Mouse (Mus musculus): ENCODE measurements around the gene Gm10697.
"Not testable (repeated sequence)": the region's sequence is repeated elsewhere in the genome, so short reads cannot be mapped to it uniquely, and the experiment has no call there.

The Gm10697 gene

GRCm38 (mm10) chr3:94072544-94072943 is at the start of gene Gm10697:
Gene Gm10697, minus strand, starts transcription at chr3:94072644.
- DNase-seq: not testable (repeated sequence)

DNA sequence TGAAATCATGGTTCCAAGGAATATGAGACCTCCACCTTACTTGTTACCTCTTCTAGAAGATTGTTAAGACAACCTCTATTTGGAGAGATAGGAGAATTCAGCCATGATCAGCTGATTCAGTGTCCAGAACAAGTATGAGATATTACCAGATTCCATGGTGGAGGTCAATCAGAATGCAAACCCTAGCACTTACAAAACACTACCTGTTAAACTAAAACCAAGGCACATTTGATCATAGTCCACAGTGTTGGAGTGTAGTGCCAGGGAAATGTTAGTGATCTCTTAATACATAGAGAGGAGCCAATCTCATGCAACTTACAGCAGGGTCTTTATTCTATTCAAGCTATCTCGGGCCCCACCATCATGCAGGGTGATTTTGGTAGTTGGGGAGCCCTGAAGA is 42.6 kb upstream of the Gm10697 start:
- not testable (repeated sequence) for DNase-seq

DNA sequence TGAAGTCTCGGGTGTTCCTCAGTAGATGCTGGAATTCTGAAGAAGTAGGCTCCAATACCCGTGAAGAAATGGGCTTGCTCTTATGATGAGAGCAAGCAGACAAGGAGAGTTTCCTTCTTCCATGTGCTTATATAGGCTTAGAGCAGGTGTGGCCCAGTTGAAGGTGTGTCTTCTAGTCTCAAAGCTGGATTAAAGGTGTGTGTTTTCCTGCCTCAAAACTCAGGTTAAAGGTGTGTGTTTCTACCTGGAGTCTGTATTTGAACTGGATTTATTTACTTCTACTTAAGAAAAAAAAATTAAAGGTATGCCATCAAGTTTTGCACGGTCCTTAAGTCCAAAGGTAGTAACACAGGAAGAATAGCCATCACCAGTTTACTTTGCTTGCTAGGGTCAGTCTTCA is 17.7 kb downstream of the Gm10697 start, which contains the start of gene Gm9125:
Gm9125 (minus strand) TSS at position 101 of the 400 bp plus-strand sequence.
- DNase-seq: not testable (repeated sequence)

GRCm38 (mm10) chr3:94049566-94050121 is 22.8 kb downstream of the Gm10697 start:
- DNase-seq: not testable (repeated sequence)

DNA sequence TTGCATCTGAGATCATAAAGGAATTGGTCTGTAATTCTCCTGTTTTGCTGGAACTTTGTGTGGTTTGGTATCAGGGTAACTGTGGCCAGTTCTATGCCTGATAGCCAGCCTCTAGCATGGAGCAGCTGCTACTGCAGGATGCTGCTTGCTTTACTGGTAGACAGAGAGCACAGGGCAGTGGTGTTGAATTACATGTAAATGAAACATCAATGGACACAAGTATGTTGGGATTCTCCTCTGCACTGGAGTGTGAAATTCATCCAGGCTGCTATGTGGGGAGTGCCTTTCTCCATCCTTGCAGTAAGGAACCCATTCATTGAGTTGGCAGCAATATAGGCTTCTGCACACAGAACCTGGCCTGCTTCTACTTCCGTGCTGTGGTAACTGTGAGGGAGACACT is 34.2 kb downstream of the Gm10697 start:
- DNase-seq: not testable (repeated sequence)

DNA sequence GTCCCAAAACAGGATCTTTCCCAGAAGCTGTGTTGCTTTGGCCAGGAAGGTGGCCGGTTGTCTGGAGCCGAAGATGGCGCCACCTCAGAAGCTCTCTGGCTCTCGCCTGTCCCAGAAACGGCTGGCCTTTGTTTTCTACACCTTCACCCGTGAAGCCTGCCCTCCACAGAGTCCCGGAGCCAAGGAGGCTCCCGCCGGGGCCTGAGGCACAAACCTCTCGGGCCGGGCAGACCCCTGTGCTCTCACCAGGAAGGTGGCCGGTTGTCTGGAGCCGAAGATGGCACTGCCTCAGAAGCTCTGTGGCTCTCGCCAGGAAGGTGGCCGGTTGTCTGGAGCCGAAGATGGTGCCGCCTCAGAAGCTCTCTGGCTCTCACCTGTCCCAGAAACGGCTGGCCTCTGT is 38.0 kb downstream of the Gm10697 start:
- not testable (repeated sequence) for DNase-seq

All from thymus, postnatal 36 days (tissue).